ENCODE assay signal across 8 mouse cellular contexts in the genomic region with DNA sequence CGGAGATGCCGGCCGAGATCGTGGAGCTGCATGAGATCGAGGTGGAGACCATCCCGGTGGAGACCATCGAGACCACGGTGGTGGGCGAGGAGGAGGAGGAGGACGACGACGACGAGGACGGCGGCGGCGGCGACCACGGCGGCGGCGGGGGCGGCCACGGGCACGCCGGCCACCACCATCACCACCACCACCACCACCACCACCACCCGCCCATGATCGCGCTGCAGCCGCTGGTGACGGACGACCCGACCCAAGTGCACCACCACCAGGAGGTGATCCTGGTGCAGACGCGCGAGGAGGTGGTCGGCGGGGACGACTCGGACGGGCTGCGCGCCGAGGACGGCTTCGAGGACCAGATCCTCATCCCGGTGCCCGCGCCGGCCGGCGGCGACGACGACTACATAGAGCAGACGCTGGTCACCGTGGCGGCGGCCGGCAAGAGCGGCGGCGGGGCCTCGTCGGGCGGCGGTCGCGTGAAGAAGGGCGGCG. TPM values are rescaled to one million over a fixed set of nuclear protein-coding genes. Genes with fewer than 3 reads are reported as not detected.
DNase-seq lines count a peak whose midpoint lies in the region; ATAC-seq and TF ChIP-seq lines count a peak whose summit lies in the region.

No protein-coding gene starts in this region.

- intact Hi-C loops in gastrocnemius, adult 2 months (cut with DNase I) = no loop called here

- peak overlapping the region; percentile 98 for H3K27ac ChIP-seq in gastrocnemius, adult 2 months
- H3K27ac ChIP-seq in intestine, postnatal 0 days (ENCODE audit: low read depth, low read length) = peak overlapping the region; percentile 100
- peak overlapping the region; percentile 89 for H3K27ac ChIP-seq in liver, adult 2 months (replicated peaks; ENCODE audit: insufficient read depth, low read depth, low read length)
- peak overlapping the region; percentile 98 for H3K27ac ChIP-seq in neural tube, embryonic 14.5 days (ENCODE audit: low read depth, low read length)

- ATAC-seq in CD4-positive, CD25-positive, alpha-beta regulatory T cell, adult 4 months = no peak
- ATAC-seq in cerebellum, adult (ENCODE audit: insufficient number of reproducible peaks, low FRiP score, low TSS enrichment) = 0 out of 2 replicates have a peak, but pooled peaks have one; percentile 7
- no peak for ATAC-seq in intestine, postnatal 0 days
- peak; percentile 3; the same call in 1 of the 2 replicates for ATAC-seq in neural tube, embryonic 14.5 days (ENCODE audit: low read depth)

- H3K9ac ChIP-seq in intestine, postnatal 0 days (ENCODE audit: low read depth, low read length) = peak overlapping the region; percentile 98
- peak overlapping the region; percentile 96 for H3K9ac ChIP-seq in liver, adult 2 months (ENCODE audit: low read depth, low read length)
- peak overlapping the region; percentile 92 for H3K9ac ChIP-seq in neural tube, embryonic 14.5 days (replicated peaks; ENCODE audit: low read depth, low read length)

- H3K36me3 ChIP-seq in intestine, postnatal 0 days (ENCODE audit: control insufficient read depth, insufficient read depth) = no peaks in the 10 kb centered on the region
- no peaks in the 10 kb centered on the region for H3K36me3 ChIP-seq in liver, adult 2 months (ENCODE audit: control insufficient read depth, insufficient read depth, low read length)
- H3K36me3 ChIP-seq in neural tube, embryonic 14.5 days (ENCODE audit: control insufficient read depth, insufficient read depth, low read length) = no peaks in the 10 kb centered on the region

- H3K9me3 ChIP-seq in intestine, postnatal 0 days (ENCODE audit: control insufficient read depth) = no peaks in the 10 kb centered on the region
- no peaks in the 10 kb centered on the region for H3K9me3 ChIP-seq in neural tube, embryonic 14.5 days (ENCODE audit: control insufficient read depth, low read length)

- no peak for TF ChIP-seq POLR2A in liver, adult 2 months (IDR thresholded peaks at IDR 0.05; ENCODE audit: extremely low read depth, insufficient read depth, low read length)

- H3K4me2 ChIP-seq in intestine, postnatal 0 days (replicated peaks; ENCODE audit: low read depth) = peak overlapping the region; percentile 68
- H3K4me2 ChIP-seq in neural tube, embryonic 14.5 days (ENCODE audit: low read depth, low read length) = peak overlapping the region; percentile 41

- no peaks in the 10 kb centered on the region for H3K27me3 ChIP-seq in intestine, postnatal 0 days (replicated peaks; ENCODE audit: control insufficient read depth, insufficient read depth, low read length)
- no peaks in the 10 kb centered on the region for H3K27me3 ChIP-seq in liver, adult 2 months (ENCODE audit: control insufficient read depth, insufficient read depth, low read length)
- H3K27me3 ChIP-seq in neural tube, embryonic 14.5 days (ENCODE audit: control insufficient read depth, insufficient read depth, low read length) = no peaks in the 10 kb centered on the region; the same call in 1 of the 2 replicates

- H3K79me2 ChIP-seq in liver, adult 2 months (ENCODE audit: control insufficient read depth, insufficient read depth, low read length) = peaks cover 19% of the 10 kb centered on the region

- no peak for TF ChIP-seq CTCF in gastrocnemius, adult 2 months (IDR thresholded peaks at IDR 0.05)
- no peak; the same call in 1 of the 2 replicates for TF ChIP-seq CTCF in intestine, postnatal 0 days (IDR thresholded peaks at IDR 0.05; ENCODE audit: low read depth)
- TF ChIP-seq CTCF in liver, adult 2 months (IDR thresholded peaks at IDR 0.05; ENCODE audit: low read depth, low read length) = no peak

- peak overlapping the region; percentile 100 for H3K4me3 ChIP-seq in gastrocnemius, adult 2 months
- H3K4me3 ChIP-seq in intestine, postnatal 0 days (ENCODE audit: low read depth, low read length) = peak overlapping the region; percentile 99
- peak overlapping the region; percentile 98 for H3K4me3 ChIP-seq in liver, adult 2 months (ENCODE audit: insufficient read depth, low read depth, low read length)
- peak overlapping the region; percentile 99 for H3K4me3 ChIP-seq in neural tube, embryonic 14.5 days (ENCODE audit: low read depth, low read length)

- WGBS in intestine, postnatal 0 days = 0% methylated on average over 62 of the region's 71 CpGs
- WGBS in liver, adult 2 months = under 1% methylated on average over 68 of the region's 71 CpGs
- WGBS in neural tube, embryonic 14.5 days = under 1% methylated on average over 21 of the region's 71 CpGs

- DNase-seq in CD4-positive, CD25-positive, alpha-beta regulatory T cell, adult 2 months (ENCODE audit: low read depth, low spot score) = peak; percentile 53
- peak; percentile 68 for DNase-seq in gastrocnemius, adult 2 months
- no peak for DNase-seq in liver, adult 2 months (ENCODE audit: extremely low read depth, low read depth, low spot score)
- peak; percentile 47 to 65 for DNase-seq in thymus, postnatal 10 days (ENCODE audit: low spot score in 2 of 2)

- 0 out of 2 replicates have a peak, but pooled peaks cover 6% of the 10 kb centered on the region for H3K4me1 ChIP-seq in intestine, postnatal 0 days (replicated peaks; ENCODE audit: control insufficient read depth, insufficient read depth, low read length)
- peaks cover 16% of the 10 kb centered on the region; the same call in 1 of the 2 replicates for H3K4me1 ChIP-seq in liver, adult 2 months (ENCODE audit: control insufficient read depth, insufficient read depth, low read length)
- peaks cover 25% of the 10 kb centered on the region for H3K4me1 ChIP-seq in neural tube, embryonic 14.5 days (ENCODE audit: control insufficient read depth, insufficient read depth, low read length)

RNA-seq across cellular contexts. Expression of a gene that starts 0.7 kb away (rescaled TPM):
- polyA plus RNA-seq in CD4-positive, CD25-positive, alpha-beta regulatory T cell, adult 4 months (2017; shearing (Covaris generic)) = 10 to 100 TPM; 12.7 to 17.1 TPM
- total RNA-seq in gastrocnemius, adult 2 months (2021) = 10 to 100 TPM; 33.4 to 35.6 TPM
- polyA plus RNA-seq in intestine, postnatal 0 days (2015; fragmentation: Nextera tagmentation; extraction: Ambion mirVana) = 10.3 and 10.9 TPM in 2 replicates
- total RNA-seq in liver, adult 2 months (2014; rRNA removed) = 19.6 and 24.8 TPM in 2 replicates
- 10.3 and 11.6 TPM in 2 replicates for polyA plus RNA-seq in liver, adult 2 months (2012; rRNA removed)
- polyA plus RNA-seq in neural tube, embryonic 14.5 days (2014; fragmentation: Nextera tagmentation; extraction: Ambion mirVana) = 14.9 and 15.2 TPM in 2 replicates

RNA-seq across cellular contexts. Expression of a gene that starts 42.2 kb away (rescaled TPM):
- polyA plus RNA-seq in CD4-positive, CD25-positive, alpha-beta regulatory T cell, adult 4 months (2017; shearing (Covaris generic)) = 1 to 10 TPM; 3.0 to 3.8 TPM
- total RNA-seq in gastrocnemius, adult 2 months (2021) = 10 to 100 TPM; 11.9 to 12.1 TPM
- polyA plus RNA-seq in intestine, postnatal 0 days (2015; fragmentation: Nextera tagmentation; extraction: Ambion mirVana) = 1.8 and 1.9 TPM in 2 replicates
- 1.9 and 2.1 TPM in 2 replicates for total RNA-seq in liver, adult 2 months (2014; rRNA removed)
- polyA plus RNA-seq in liver, adult 2 months (2012; rRNA removed) = 5.2 and 5.4 TPM in 2 replicates
- 16.8 and 18.3 TPM in 2 replicates for polyA plus RNA-seq in neural tube, embryonic 14.5 days (2014; fragmentation: Nextera tagmentation; extraction: Ambion mirVana)

RNA-seq across cellular contexts. Expression of a gene that starts 42.3 kb away (rescaled TPM):
- polyA plus RNA-seq in CD4-positive, CD25-positive, alpha-beta regulatory T cell, adult 4 months (2017; shearing (Covaris generic)) = 1 to 10 TPM; 1.2 to 2.6 TPM
- 1 to 10 TPM; 7.7 to 8.8 TPM for total RNA-seq in gastrocnemius, adult 2 months (2021)
- polyA plus RNA-seq in intestine, postnatal 0 days (2015; fragmentation: Nextera tagmentation; extraction: Ambion mirVana) = 4.7 and 5.1 TPM in 2 replicates
- 626 and 693 TPM in 2 replicates for total RNA-seq in liver, adult 2 months (2014; rRNA removed)
- 602 and 616 TPM in 2 replicates for polyA plus RNA-seq in liver, adult 2 months (2012; rRNA removed)
- 8.2 and 9.4 TPM in 2 replicates for polyA plus RNA-seq in neural tube, embryonic 14.5 days (2014; fragmentation: Nextera tagmentation; extraction: Ambion mirVana)

Comparison
In these comparisons a context has a peak if more than half of its experiments do, and no peak if none do; other contexts are left out.
1. ATAC-seq: peak in cerebellum, adult (single experiment) and neural tube, embryonic 14.5 days (single experiment); none in CD4-positive, CD25-positive, alpha-beta regulatory T cell, adult 4 months (single experiment) and intestine, postnatal 0 days (single experiment).
2. RNA of a gene that starts 42.3 kb away (polyA plus RNA-seq): 602 to 616 TPM in liver, adult 2 months; 8.2 to 9.4 TPM in neural tube, embryonic 14.5 days, 4.7 to 5.1 TPM in intestine, postnatal 0 days and 1.2 to 2.6 TPM in CD4-positive, CD25-positive, alpha-beta regulatory T cell, adult 4 months; every median in the first group is over 10 times any median in the second.
3. Peak in every context shown above with its lines, with median percentiles within 50 percentile points of each other: H3K27ac ChIP-seq, H3K4me3 ChIP-seq and H3K9ac ChIP-seq.